Mouse (Mus musculus): ENCODE measurements around the gene Upf1. TPM values are rescaled to one million over a fixed set of nuclear protein-coding genes. Genes with fewer than 3 reads are reported as not detected.

The Upf1 gene
- polyA plus RNA-seq, 1 experiment = 35.8 TPM

GRCm38 (mm10) chr8:70317872-70318271, 35.2 kb downstream of the Upf1 start:
- Histone ChIP-seq H3ac (ENCODE audit: control insufficient read depth, insufficient read length) (no peak overlapping the region), H3K27me3 (ENCODE audit: control insufficient read depth, insufficient read depth, insufficient read length) (no peaks in the 10 kb centered on the region), H3K4me3 (no peak overlapping the region), H3K36me3 (ENCODE audit: control insufficient read depth, insufficient read depth) (no peaks in the 10 kb centered on the region), H3K4me2 (ENCODE audit: low read depth) (peak overlapping the region; percentile 61), H3K79me2 (ENCODE audit: control insufficient read depth, insufficient read depth) (no peaks in the 10 kb centered on the region)
- TF ChIP-seq MYOD1 (IDR thresholded peaks at IDR 0.05; ENCODE audit: control insufficient read depth in 1 of 3, insufficient read length in 2 of 3, low read depth in 2 of 3) (peak; percentile 32 to 84 (median 47)), E2F4 (IDR thresholded peaks at IDR 0.05; ENCODE audit: insufficient read depth) (no peak), TCF12 (IDR thresholded peaks at IDR 0.05; ENCODE audit: insufficient read depth, poor library complexity, severe bottlenecking) (peak; percentile 41), REST (IDR thresholded peaks at IDR 0.05; ENCODE audit: insufficient read depth, insufficient read length) (no peak), MYOG (IDR thresholded peaks at IDR 0.05; ENCODE audit: control insufficient read depth in 1 of 3, insufficient read depth in 1 of 3, insufficient read length in 2 of 3, low read depth in 2 of 3) (peak in 2 of 3 experiments; percentile 90 to 92), POLR2A (IDR thresholded peaks at IDR 0.05; ENCODE audit: insufficient read length, low read depth) (no peak)

- Histone ChIP-seq H3K4me3 (peak overlapping the region; percentile 9), H3K36me3 (ENCODE audit: control insufficient read depth, insufficient read depth) (peaks cover 3% of the 10 kb centered on the region), H3K4me2 (ENCODE audit: low read depth) (peak overlapping the region; percentile 61), H3K27me3 (ENCODE audit: control insufficient read depth, insufficient read depth, insufficient read length) (no peaks in the 10 kb centered on the region), H3ac (ENCODE audit: control insufficient read depth, insufficient read length) (no peak overlapping the region), H3K79me2 (ENCODE audit: control insufficient read depth, insufficient read depth) (no peaks in the 10 kb centered on the region)
- TF ChIP-seq E2F4 (IDR thresholded peaks at IDR 0.05; ENCODE audit: insufficient read depth) (no peak), REST (IDR thresholded peaks at IDR 0.05; ENCODE audit: insufficient read depth, insufficient read length) (no peak), MYOD1 (IDR thresholded peaks at IDR 0.05; ENCODE audit: control insufficient read depth in 1 of 3, insufficient read length in 2 of 3, low read depth in 2 of 3) (peak in 1 of 3 experiments; percentile 9)
These were observed 36.3 kb downstream of the Upf1 start for GRCm38 (mm10) chr8:70316511-70317504.

DNA sequence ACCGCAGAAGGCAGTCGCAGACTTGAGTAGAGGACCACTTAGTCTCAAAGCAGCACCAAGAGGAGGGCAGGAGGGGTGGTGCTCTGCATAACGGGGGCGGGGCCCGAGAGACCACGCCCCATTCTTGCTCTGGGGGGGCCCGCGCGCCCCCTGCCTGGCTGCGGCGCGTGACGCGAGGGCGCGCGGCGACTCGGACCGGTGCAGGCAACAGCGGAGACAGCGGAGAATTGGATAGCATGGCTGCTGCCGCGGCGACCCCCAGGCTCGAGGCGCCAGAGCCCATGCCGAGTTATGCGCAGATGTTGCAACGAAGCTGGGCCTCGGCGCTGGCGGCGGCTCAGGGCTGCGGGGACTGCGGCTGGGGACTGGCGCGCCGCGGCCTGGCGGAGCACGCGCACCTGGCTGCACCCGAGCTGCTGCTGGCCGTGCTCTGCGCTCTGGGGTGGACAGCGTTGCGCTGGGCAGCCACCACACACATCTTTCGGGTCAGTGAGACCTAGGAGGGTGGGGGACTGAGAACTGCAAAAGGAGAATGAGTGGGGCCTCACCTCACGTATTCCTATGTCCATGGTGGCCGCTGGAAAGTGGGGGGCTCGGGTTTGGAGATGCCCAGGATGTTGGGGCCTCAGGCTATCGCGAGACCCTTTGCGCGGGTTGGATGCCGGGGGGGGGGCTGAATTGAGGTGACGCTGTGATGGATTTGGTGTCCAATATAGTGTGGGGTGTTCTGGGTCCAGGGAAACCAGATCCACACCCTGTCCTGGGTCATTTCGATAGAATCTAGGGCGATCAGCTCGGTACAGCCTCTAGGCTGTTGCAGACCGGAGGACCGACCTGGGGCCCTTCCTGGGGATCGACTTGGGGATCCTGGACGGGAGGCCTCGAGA, 37.2 kb downstream of the Upf1 start, which contains the start of gene Cers1:
Cers1 (plus strand) TSS at position 152 of the 887 bp plus-strand sequence.
- H3K36me3 ChIP-seq (ENCODE audit: control insufficient read depth, insufficient read depth) = peaks cover 5% of the 10 kb centered on the region
- H3ac ChIP-seq (ENCODE audit: control insufficient read depth, insufficient read length) = no peak within 1 kb of the TSS
- no peaks in the 10 kb centered on the region for H3K27me3 ChIP-seq (ENCODE audit: control insufficient read depth, insufficient read depth, insufficient read length)
- no peak for TF ChIP-seq MAX (IDR thresholded peaks at IDR 0.05; ENCODE audit: low read depth)
- peak in 1 of 3 experiments; percentile 51 for TF ChIP-seq MYOG (IDR thresholded peaks at IDR 0.05; ENCODE audit: control insufficient read depth in 1 of 3, insufficient read depth in 1 of 3, insufficient read length in 2 of 3, low read depth in 2 of 3)
- TF ChIP-seq MYOD1 (IDR thresholded peaks at IDR 0.05; ENCODE audit: control insufficient read depth in 1 of 3, insufficient read length in 2 of 3, low read depth in 2 of 3) = peak in 1 of 3 experiments; percentile 64
- TF ChIP-seq SRF (IDR thresholded peaks at IDR 0.05; ENCODE audit: control insufficient read depth, insufficient read length, low read depth) = no peak
- TF ChIP-seq POLR2AphosphoS2 (IDR thresholded peaks at IDR 0.05; ENCODE audit: insufficient read length, low read depth) = peak; percentile 62
- peak; percentile 13 for TF ChIP-seq POLR2A (IDR thresholded peaks at IDR 0.05; ENCODE audit: insufficient read length, low read depth)
- H3K4me2 ChIP-seq (ENCODE audit: low read depth) = peak within 1 kb of the TSS; percentile 61
- H3K4me3 ChIP-seq = peak within 1 kb of the TSS; percentile 9
- H3K79me2 ChIP-seq (ENCODE audit: control insufficient read depth, insufficient read depth) = no peaks in the 10 kb centered on the region

DNA sequence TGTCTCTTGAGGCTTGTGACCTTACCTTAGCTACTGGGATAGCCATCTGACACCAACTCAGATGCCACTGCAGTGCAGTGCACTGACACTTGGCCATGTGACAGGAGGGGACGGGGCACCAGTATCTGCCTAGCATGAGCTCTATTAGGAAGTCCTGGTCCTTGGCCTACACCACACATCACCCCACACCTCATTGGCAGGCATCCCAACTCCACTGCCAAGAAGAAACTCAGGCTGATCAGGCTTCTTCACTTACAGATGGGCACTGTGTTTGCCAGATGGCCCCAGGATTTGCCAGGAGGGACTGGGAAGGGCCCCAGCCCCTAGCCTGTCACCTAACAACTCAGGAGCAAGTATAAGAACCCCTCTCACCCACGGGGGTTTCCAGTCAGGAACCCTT, 39.7 kb downstream of the Upf1 start:
- H3K36me3 ChIP-seq (ENCODE audit: control insufficient read depth, insufficient read depth) = peaks cover 15% of the 10 kb centered on the region
- H3K4me3 ChIP-seq = no peak overlapping the region
- H3K27me3 ChIP-seq (ENCODE audit: control insufficient read depth, insufficient read depth, insufficient read length) = no peaks in the 10 kb centered on the region
- no peak overlapping the region for H3K4me2 ChIP-seq (ENCODE audit: low read depth)
- no peaks in the 10 kb centered on the region for H3K79me2 ChIP-seq (ENCODE audit: control insufficient read depth, insufficient read depth)
- H3ac ChIP-seq (ENCODE audit: control insufficient read depth, insufficient read length) = no peak overlapping the region
- TF ChIP-seq USF1 (IDR thresholded peaks at IDR 0.05; ENCODE audit: low read depth) (no peak), SRF (IDR thresholded peaks at IDR 0.05; ENCODE audit: control insufficient read depth, insufficient read length, low read depth) (no peak), MAX (IDR thresholded peaks at IDR 0.05; ENCODE audit: low read depth) (no peak), POLR2AphosphoS2 (IDR thresholded peaks at IDR 0.05; ENCODE audit: insufficient read length, low read depth) (no peak), POLR2A (IDR thresholded peaks at IDR 0.05; ENCODE audit: insufficient read length, low read depth) (no peak), MYOD1 (IDR thresholded peaks at IDR 0.05; ENCODE audit: control insufficient read depth in 1 of 3, insufficient read length in 2 of 3, low read depth in 2 of 3) (no peak), REST (IDR thresholded peaks at IDR 0.05; ENCODE audit: insufficient read depth, insufficient read length) (no peak), TCF3 (IDR thresholded peaks at IDR 0.05; ENCODE audit: insufficient read length, low read depth) (no peak), E2F4 (IDR thresholded peaks at IDR 0.05; ENCODE audit: insufficient read depth) (no peak), CEBPB (IDR thresholded peaks at IDR 0.05; ENCODE audit: insufficient read depth, poor library complexity, severe bottlenecking) (no peak), MYOG (IDR thresholded peaks at IDR 0.05; ENCODE audit: control insufficient read depth in 1 of 3, insufficient read depth in 1 of 3, insufficient read length in 2 of 3, low read depth in 2 of 3) (no peak), TCF12 (IDR thresholded peaks at IDR 0.05; ENCODE audit: insufficient read depth, poor library complexity, severe bottlenecking) (no peak)
